Mouse (Mus musculus): Measurements from ENCODE around the gene Olfr374. TPM values are rescaled to one million over a fixed set of nuclear protein-coding genes. Genes with fewer than 3 reads are reported as not detected.

Gene Olfr374
- total RNA-seq, 4 experiments from 2014 or later: 0.05 TPM; not detected in 3

Other genes starting within 250 kb of the Olfr374 start
- gene Zfp709, start 225.0 kb upstream of the Olfr374 start, total RNA-seq (2022): 10 to 100 TPM in 3 of 4 experiments, 1 to 10 TPM in 1; 9.2 to 14.0 (median 11.0) TPM
- gene Zfp882, start 198.4 kb upstream of the Olfr374 start, total RNA-seq (2022): 10 to 100 TPM; 10.7 to 15.0 (median 13.4) TPM
- 10 to 100 TPM; 27.2 to 38.2 (median 32.1) TPM for gene Zfp617, start 198.4 kb upstream of the Olfr374 start, total RNA-seq (2022)
- 10 to 100 TPM; 13.0 to 23.1 (median 19.1) TPM for gene Zfp961, start 156.0 kb upstream of the Olfr374 start, total RNA-seq (2022)
- gene Cyp4f18, start 97.4 kb upstream of the Olfr374 start, total RNA-seq (2022): not detected
- not detected for gene Olfr372, start 65.8 kb upstream of the Olfr374 start, total RNA-seq (2022)
- gene Olfr373, start 23.9 kb upstream of the Olfr374 start, total RNA-seq (2022): not detected
- 10 to 100 TPM; 24.2 to 31.4 (median 26.1) TPM for gene Tpm4, start 27.9 kb downstream of the Olfr374 start, total RNA-seq (2022)
- 10 to 100 TPM; 33.0 to 42.4 (median 40.1) TPM for gene Rab8a, start 54.2 kb downstream of the Olfr374 start, total RNA-seq (2022)
- gene Hsh2d, start 82.6 kb downstream of the Olfr374 start, total RNA-seq (2022): not detected
- gene Cib3, start 105.8 kb downstream of the Olfr374 start, total RNA-seq (2022): not detected
- not detected for gene Gm11034, start 106.6 kb downstream of the Olfr374 start, total RNA-seq (2022)
- 10 to 100 TPM; 57.9 to 61.4 (median 58.4) TPM for gene Fam32a, start 112.7 kb downstream of the Olfr374 start, total RNA-seq (2022)
- gene Ap1m1, start 133.0 kb downstream of the Olfr374 start, total RNA-seq (2022): 10 to 100 TPM; 72.0 to 83.7 (median 76.7) TPM
- 1 to 10 TPM; 5.1 to 8.2 (median 6.0) TPM for gene Gm10282, start 198.2 kb downstream of the Olfr374 start, total RNA-seq (2022)
- 10 to 100 TPM; 10.9 to 16.5 (median 13.2) TPM for gene Klf2, start 212.0 kb downstream of the Olfr374 start, total RNA-seq (2022)

Data from left cerebral cortex, adult 8-10 months (tissue).